Mouse (Mus musculus): ENCODE results near the gene Ccdc14. TPM values are rescaled to one million over a fixed set of nuclear protein-coding genes. Genes with fewer than 3 reads are reported as not detected.
"Not testable (repeated sequence)": the region's sequence is repeated elsewhere in the genome, so short reads cannot be mapped to it uniquely, and the experiment has no call there.

The Ccdc14 gene
- polyA plus RNA-seq (2012; ENCODE audit: insufficient read depth, insufficient read length, missing spikeins): 4.0 and 4.3 TPM in 2 replicates

- Histone ChIP-seq H3K27ac (ENCODE audit: insufficient read depth, low read depth, low read length) (peak within 1 kb of the TSS; percentile 71), H3K4me3 (ENCODE audit: insufficient read depth, low read length) (peak within 1 kb of the TSS; percentile 92), H3K4me1 (ENCODE audit: control insufficient read depth, insufficient read depth, low read length) (peaks cover 8% of the 10 kb centered on the region)
- TF ChIP-seq CTCF (IDR thresholded peaks at IDR 0.05; ENCODE audit: low read depth, low read length) (no peak), POLR2A (IDR thresholded peaks at IDR 0.05; ENCODE audit: borderline replicate concordance, low read depth, low read length) (no peak)
Measured at GRCm38 (mm10) chr16:34690334-34691144, at the start of gene Ccdc14. TSS of gene Ccdc14 (plus strand) at chr16:34690616.

- no peak overlapping the region for H3K4me3 ChIP-seq (ENCODE audit: insufficient read depth, low read length)
- H3K27ac ChIP-seq (ENCODE audit: insufficient read depth, low read depth, low read length): no peak overlapping the region
- TF ChIP-seq POLR2A (IDR thresholded peaks at IDR 0.05; ENCODE audit: borderline replicate concordance, low read depth, low read length): no peak
- TF ChIP-seq CTCF (IDR thresholded peaks at IDR 0.05; ENCODE audit: low read depth, low read length): no peak
- H3K4me1 ChIP-seq (ENCODE audit: control insufficient read depth, insufficient read depth, low read length): no peaks in the 10 kb centered on the region
Measured at GRCm38 (mm10) chr16:34643511-34644259, 46.7 kb upstream of the Ccdc14 start.

- no peak within 1 kb of the TSS for H3K4me3 ChIP-seq (ENCODE audit: insufficient read depth, low read length)
- H3K4me1 ChIP-seq (ENCODE audit: control insufficient read depth, insufficient read depth, low read length): no peaks in the 10 kb centered on the region
- TF ChIP-seq CTCF (IDR thresholded peaks at IDR 0.05; ENCODE audit: low read depth, low read length): no peak
- H3K27ac ChIP-seq (ENCODE audit: insufficient read depth, low read depth, low read length): no peak within 1 kb of the TSS
Measured at GRCm38 (mm10) chr16:34649621-34650020, 40.8 kb upstream of the Ccdc14 start, which contains the start of gene Ropn1. TSS of gene Ropn1 (plus strand) at chr16:34649921.

- H3K4me1 ChIP-seq (ENCODE audit: control insufficient read depth, insufficient read depth, low read length): no peaks in the 10 kb centered on the region
- no peak overlapping the region for H3K27ac ChIP-seq (ENCODE audit: insufficient read depth, low read depth, low read length)
- no peak overlapping the region for H3K4me3 ChIP-seq (ENCODE audit: insufficient read depth, low read length)
- TF ChIP-seq POLR2A (IDR thresholded peaks at IDR 0.05; ENCODE audit: borderline replicate concordance, low read depth, low read length) (no peak), CTCF (IDR thresholded peaks at IDR 0.05; ENCODE audit: low read depth, low read length) (no peak)
Measured at GRCm38 (mm10) chr16:34653023-34653422, 37.4 kb upstream of the Ccdc14 start.

GRCm38 (mm10) chr16:34657566-34657965, 32.9 kb upstream of the Ccdc14 start:
- peak overlapping the region; percentile 15; the same call in 1 of the 2 replicates for H3K4me3 ChIP-seq (ENCODE audit: insufficient read depth, low read length)

GRCm38 (mm10) chr16:34657983-34658382, 32.4 kb upstream of the Ccdc14 start:
- no peak overlapping the region for H3K4me3 ChIP-seq (ENCODE audit: insufficient read depth, low read length)
- TF ChIP-seq POLR2A (IDR thresholded peaks at IDR 0.05; ENCODE audit: borderline replicate concordance, low read depth, low read length): no peak
- TF ChIP-seq CTCF (IDR thresholded peaks at IDR 0.05; ENCODE audit: low read depth, low read length): no peak
- H3K4me1 ChIP-seq (ENCODE audit: control insufficient read depth, insufficient read depth, low read length): no peaks in the 10 kb centered on the region
- H3K27ac ChIP-seq (ENCODE audit: insufficient read depth, low read depth, low read length): no peak overlapping the region

More at GRCm38 (mm10) chr16:34657566-34657965, 32.9 kb upstream of the Ccdc14 start:
- H3K4me1 ChIP-seq (ENCODE audit: control insufficient read depth, insufficient read depth, low read length); H3K27ac ChIP-seq (ENCODE audit: insufficient read depth, low read depth, low read length): not testable (repeated sequence)

GRCm38 (mm10) chr16:34658388-34658787, 32.0 kb upstream of the Ccdc14 start:
- no peak for TF ChIP-seq POLR2A (IDR thresholded peaks at IDR 0.05; ENCODE audit: borderline replicate concordance, low read depth, low read length)
- TF ChIP-seq CTCF (IDR thresholded peaks at IDR 0.05; ENCODE audit: low read depth, low read length): no peak
- no peak overlapping the region for H3K4me3 ChIP-seq (ENCODE audit: insufficient read depth, low read length)
- H3K4me1 ChIP-seq (ENCODE audit: control insufficient read depth, insufficient read depth, low read length): no peaks in the 10 kb centered on the region
- no peak overlapping the region for H3K27ac ChIP-seq (ENCODE audit: insufficient read depth, low read depth, low read length)

- H3K27ac ChIP-seq (ENCODE audit: insufficient read depth, low read depth, low read length): no peak overlapping the region
- TF ChIP-seq POLR2A (IDR thresholded peaks at IDR 0.05; ENCODE audit: borderline replicate concordance, low read depth, low read length) (no peak), CTCF (IDR thresholded peaks at IDR 0.05; ENCODE audit: low read depth, low read length) (no peak)
Measured at GRCm38 (mm10) chr16:34664553-34664952, 25.9 kb upstream of the Ccdc14 start.

GRCm38 (mm10) chr16:34667031-34667726, 23.2 kb upstream of the Ccdc14 start:
- TF ChIP-seq CTCF (IDR thresholded peaks at IDR 0.05; ENCODE audit: low read depth, low read length) (peak; percentile 79), POLR2A (IDR thresholded peaks at IDR 0.05; ENCODE audit: borderline replicate concordance, low read depth, low read length) (no peak)
- Histone ChIP-seq H3K27ac (ENCODE audit: insufficient read depth, low read depth, low read length) (no peak overlapping the region), H3K4me1 (ENCODE audit: control insufficient read depth, insufficient read depth, low read length) (0 out of 2 replicates have a peak, but pooled peaks cover 3% of the 10 kb centered on the region), H3K4me3 (ENCODE audit: insufficient read depth, low read length) (peak overlapping the region; percentile 33)

More at GRCm38 (mm10) chr16:34664553-34664952, 25.9 kb upstream of the Ccdc14 start:
- Histone ChIP-seq H3K4me3 (ENCODE audit: insufficient read depth, low read length) (no peak overlapping the region), H3K4me1 (ENCODE audit: control insufficient read depth, insufficient read depth, low read length) (0 out of 2 replicates have a peak, but pooled peaks cover 3% of the 10 kb centered on the region)

Data from bone marrow macrophage, adult 2 months (primary cell).